Mouse (Mus musculus): ENCODE data around the gene Cog5. TPM values are rescaled to one million over a fixed set of nuclear protein-coding genes. Genes with fewer than 3 reads are reported as not detected.

Gene Cog5
- polyA plus RNA-seq, 1 experiment from 2014 or later = 27.4 TPM

GRCm38 (mm10) chr12:31967536-31967935 is 312.9 kb downstream of the Cog5 start:
- no peaks in the 10 kb centered on the region for H3K36me3 ChIP-seq (ENCODE audit: inconsistent target)
- H3K27ac ChIP-seq = no peak overlapping the region
- H3K4me3 ChIP-seq (ENCODE audit: inconsistent target) = no peak overlapping the region
- WGBS (ENCODE audit: missing documents) = 5% methylated on average over 2 of the region's 2 CpGs
- no peaks in the 10 kb centered on the region for H3K79me2 ChIP-seq (ENCODE audit: inconsistent target)

DNA sequence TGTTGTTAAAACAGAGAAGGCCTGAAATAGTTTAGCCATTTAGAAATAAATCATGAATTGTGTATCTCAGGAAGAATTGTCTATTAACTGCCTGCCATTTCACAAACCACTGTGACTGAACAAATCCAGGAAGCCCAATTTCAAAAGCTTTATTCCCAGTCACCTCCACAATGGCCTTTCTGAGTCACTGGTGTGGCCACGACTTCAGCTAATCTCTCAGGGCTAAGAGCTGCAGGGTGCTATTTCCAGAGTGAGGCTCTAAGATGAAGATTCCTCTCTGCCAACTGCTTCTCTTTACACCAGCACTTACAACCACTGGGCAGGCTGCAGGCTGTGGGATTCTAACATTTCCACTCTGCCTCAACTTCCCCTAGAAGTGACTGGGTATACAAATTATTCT is 314.4 kb downstream of the Cog5 start:
- Histone ChIP-seq H3K4me3 (ENCODE audit: inconsistent target) (no peak overlapping the region), H3K36me3 (ENCODE audit: inconsistent target) (no peaks in the 10 kb centered on the region), H3K27ac (no peak overlapping the region), H3K79me2 (ENCODE audit: inconsistent target) (no peaks in the 10 kb centered on the region)
- 57% methylated on average over 1 of the region's 1 CpGs for WGBS (ENCODE audit: missing documents)

- 91% methylated on average over 8 of the region's 8 CpGs for WGBS (ENCODE audit: missing documents)
- Histone ChIP-seq H3K36me3 (ENCODE audit: inconsistent target) (no peaks in the 10 kb centered on the region), H3K79me2 (ENCODE audit: inconsistent target) (no peaks in the 10 kb centered on the region), H3K27ac (no peak overlapping the region), H3K4me3 (ENCODE audit: inconsistent target) (no peak overlapping the region)
These were observed 316.9 kb downstream of the Cog5 start for GRCm38 (mm10) chr12:31971547-31971946.

DNA sequence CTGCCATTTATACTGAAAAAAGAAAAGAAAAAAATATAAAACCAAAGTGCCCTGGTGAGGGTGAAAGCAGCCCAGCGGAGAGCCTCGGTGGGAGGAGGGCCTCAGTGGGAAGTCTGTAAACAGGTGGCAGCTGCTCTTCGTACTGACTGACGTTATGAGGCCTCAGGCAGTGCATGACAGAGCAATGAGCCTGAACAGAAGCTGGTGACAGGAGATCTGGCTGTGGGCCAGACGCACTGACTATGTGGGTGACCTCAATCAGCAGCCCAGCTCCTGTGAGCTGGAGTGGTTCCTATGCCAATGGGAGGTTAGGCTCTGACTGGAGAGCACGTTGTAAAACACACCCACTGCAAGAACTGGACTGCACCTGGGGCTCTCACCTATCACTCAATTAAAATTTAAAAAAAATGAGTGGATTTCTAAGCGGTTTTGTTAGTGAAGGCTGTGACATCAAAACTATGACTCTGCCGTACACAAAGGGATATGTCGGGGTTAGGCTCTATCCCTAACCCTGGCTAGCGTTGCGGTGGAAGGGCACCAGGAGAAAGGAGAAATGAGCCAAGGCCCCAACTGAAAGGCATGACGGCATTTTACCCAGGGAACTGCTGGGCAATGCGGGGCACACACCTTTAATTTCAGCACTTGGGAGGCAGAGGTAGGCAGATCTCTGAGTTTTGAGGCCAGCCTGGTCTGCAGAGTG is 319.0 kb downstream of the Cog5 start:
- Histone ChIP-seq H3K27ac (no peak overlapping the region), H3K79me2 (ENCODE audit: inconsistent target) (no peaks in the 10 kb centered on the region), H3K36me3 (ENCODE audit: inconsistent target) (no peaks in the 10 kb centered on the region), H3K4me3 (ENCODE audit: inconsistent target) (no peak overlapping the region)
- whole genome bisulfite sequencing (ENCODE audit: missing documents) = 55% methylated on average over 13 of the region's 13 CpGs

DNA sequence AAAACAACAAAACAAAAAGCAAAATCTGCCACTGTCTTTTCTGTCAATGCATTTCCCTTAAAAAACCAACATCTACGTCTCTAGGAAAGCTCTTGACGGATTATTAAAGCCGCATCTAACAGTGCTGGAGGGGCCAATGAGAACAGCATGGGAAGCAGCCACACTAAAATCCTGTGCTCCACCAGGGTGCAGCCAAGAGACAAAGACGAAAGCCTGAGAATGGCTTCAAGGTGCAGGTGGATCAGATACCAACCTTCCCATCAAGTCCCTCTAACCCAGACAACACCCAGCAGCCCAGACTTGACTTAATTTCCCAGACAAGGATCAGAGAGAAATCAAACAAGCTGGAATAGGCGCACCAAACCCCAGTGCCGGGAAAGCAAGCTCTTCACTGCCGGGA is 321.9 kb downstream of the Cog5 start:
- Histone ChIP-seq H3K79me2 (ENCODE audit: inconsistent target) (no peaks in the 10 kb centered on the region), H3K27ac (no peak overlapping the region), H3K4me3 (ENCODE audit: inconsistent target) (no peak overlapping the region), H3K36me3 (ENCODE audit: inconsistent target) (no peaks in the 10 kb centered on the region)
- 78% methylated on average over 7 of the region's 7 CpGs for WGBS (ENCODE audit: missing documents)

- H3K79me2 ChIP-seq (ENCODE audit: inconsistent target) = no peaks in the 10 kb centered on the region
- H3K27ac ChIP-seq = no peak overlapping the region
- no peak overlapping the region for H3K4me3 ChIP-seq (ENCODE audit: inconsistent target)
- no peaks in the 10 kb centered on the region for H3K36me3 ChIP-seq (ENCODE audit: inconsistent target)
- WGBS (ENCODE audit: missing documents) = 96% methylated on average over 12 of the region's 12 CpGs
These were observed 323.0 kb downstream of the Cog5 start for GRCm38 (mm10) chr12:31977613-31978195.

- Histone ChIP-seq H3K27ac (no peak overlapping the region), H3K36me3 (ENCODE audit: inconsistent target) (no peaks in the 10 kb centered on the region), H3K79me2 (ENCODE audit: inconsistent target) (no peaks in the 10 kb centered on the region), H3K4me3 (ENCODE audit: inconsistent target) (no peak overlapping the region)
- WGBS (ENCODE audit: missing documents) = 93% methylated on average over 7 of the region's 7 CpGs
These were observed 328.6 kb downstream of the Cog5 start for GRCm38 (mm10) chr12:31983238-31983637.

DNA sequence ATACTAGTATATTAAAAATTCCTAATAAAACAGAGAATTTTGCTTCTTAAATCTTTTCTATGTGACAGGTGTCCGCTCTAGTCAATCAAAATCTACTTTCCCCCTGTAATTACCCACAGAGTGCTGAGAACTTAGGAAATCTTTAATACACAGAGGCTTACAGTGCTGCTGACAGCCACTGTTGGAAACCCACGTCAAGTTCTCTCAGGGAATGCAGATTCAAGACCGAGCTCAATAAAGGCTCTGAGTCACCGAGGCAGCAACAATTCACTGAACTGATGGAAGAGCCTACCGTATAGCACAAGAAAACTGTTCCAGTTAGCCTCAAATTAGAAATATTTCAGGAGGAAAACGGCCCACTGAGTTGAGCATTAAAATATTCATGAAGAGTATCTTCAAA is 329.1 kb downstream of the Cog5 start:
- Histone ChIP-seq H3K79me2 (ENCODE audit: inconsistent target) (no peaks in the 10 kb centered on the region), H3K4me3 (ENCODE audit: inconsistent target) (no peak overlapping the region), H3K27ac (no peak overlapping the region), H3K36me3 (ENCODE audit: inconsistent target) (no peaks in the 10 kb centered on the region)
- 98% methylated on average over 6 of the region's 6 CpGs for WGBS (ENCODE audit: missing documents)

- H3K79me2 ChIP-seq (ENCODE audit: inconsistent target) = no peaks in the 10 kb centered on the region
- H3K36me3 ChIP-seq (ENCODE audit: inconsistent target) = no peaks in the 10 kb centered on the region
- H3K27ac ChIP-seq = no peak overlapping the region
- 55% methylated on average over 1 of the region's 2 CpGs for WGBS (ENCODE audit: missing documents)
- H3K4me3 ChIP-seq (ENCODE audit: inconsistent target) = no peak overlapping the region
These were observed 329.5 kb downstream of the Cog5 start for GRCm38 (mm10) chr12:31984206-31984605.

DNA sequence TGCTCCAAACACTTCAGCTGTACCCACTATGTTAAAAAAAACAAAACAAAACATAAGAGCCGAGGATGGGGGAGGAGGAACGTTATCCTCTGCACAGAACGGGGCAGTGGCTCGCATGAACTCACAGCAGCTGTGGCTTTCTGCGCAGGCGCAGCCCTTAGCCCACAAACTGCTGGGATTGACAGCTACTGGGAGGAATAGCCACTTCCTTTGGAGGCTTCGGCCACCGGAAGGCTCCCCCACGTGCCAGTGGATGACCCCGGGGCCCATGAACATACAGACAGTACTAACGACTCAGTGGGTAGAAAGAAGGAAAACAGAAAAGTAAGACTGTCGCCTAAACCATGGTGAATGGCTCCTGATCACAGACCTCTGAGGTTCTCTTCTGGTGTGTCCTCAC is 330.0 kb downstream of the Cog5 start:
- Histone ChIP-seq H3K27ac (no peak overlapping the region), H3K36me3 (ENCODE audit: inconsistent target) (no peaks in the 10 kb centered on the region), H3K4me3 (ENCODE audit: inconsistent target) (no peak overlapping the region), H3K79me2 (ENCODE audit: inconsistent target) (no peaks in the 10 kb centered on the region)
- 11% methylated on average over 12 of the region's 12 CpGs for WGBS (ENCODE audit: missing documents)

- H3K36me3 ChIP-seq (ENCODE audit: inconsistent target) = no peaks in the 10 kb centered on the region
- no peaks in the 10 kb centered on the region for H3K79me2 ChIP-seq (ENCODE audit: inconsistent target)
- 94% methylated on average over 6 of the region's 6 CpGs for WGBS (ENCODE audit: missing documents)
- no peak overlapping the region for H3K27ac ChIP-seq
- H3K4me3 ChIP-seq (ENCODE audit: inconsistent target) = no peak overlapping the region
These were observed 331.1 kb downstream of the Cog5 start for GRCm38 (mm10) chr12:31985738-31986137.

GRCm38 (mm10) chr12:31986463-31986862 is 331.8 kb downstream of the Cog5 start:
- Histone ChIP-seq H3K4me3 (ENCODE audit: inconsistent target) (no peak overlapping the region), H3K27ac (no peak overlapping the region), H3K36me3 (ENCODE audit: inconsistent target) (no peaks in the 10 kb centered on the region), H3K79me2 (ENCODE audit: inconsistent target) (no peaks in the 10 kb centered on the region)
- WGBS (ENCODE audit: missing documents) = 90% methylated on average over 2 of the region's 2 CpGs

Other genes with a start within 250 kb of the Cog5 start
- 10.6 to 23.4 TPM (median 11.5 TPM) in 3 replicates for gene Cbll1, start 155.3 kb upstream of the Cog5 start, polyA plus RNA-seq (2018)
- gene Slc26a4, start 94.9 kb upstream of the Cog5 start, polyA plus RNA-seq (2018) = not detected in 3 replicates
- gene Bcap29, start 20.2 kb upstream of the Cog5 start, polyA plus RNA-seq (2018) = 38.4 to 85.4 TPM (median 50.6 TPM) in 3 replicates
- gene Dus4l, start within 50 bp of the Cog5 start, polyA plus RNA-seq (2018) = 1.2 to 5.9 TPM (median 2.4 TPM) in 3 replicates
- gene Gpr22, start 59.1 kb downstream of the Cog5 start, polyA plus RNA-seq (2018) = not detected in 3 replicates